Mouse (Mus musculus): ENCODE results near the gene Eme1. TPM values are rescaled to one million over a fixed set of nuclear protein-coding genes. Genes with fewer than 3 reads are reported as not detected.

Eme1 gene
- polyA plus RNA-seq, 1 experiment from 2014 or later: 24.9 TPM

- Histone ChIP-seq H3K4me1 (no peaks in the 10 kb centered on the region), H3K4me2 (replicated peaks) (no peak overlapping the region), H3K27ac (no peak overlapping the region), H3K27me3 (peaks cover 19% of the 10 kb centered on the region; the same call in 1 of the 2 replicates), H3K9me3 (no peaks in the 10 kb centered on the region), H3K36me3 (no peaks in the 10 kb centered on the region), H3K9ac (no peak overlapping the region), H3K4me3 (no peak overlapping the region)
- ATAC-seq (ENCODE audit: low FRiP score, low read depth): no peak
- 50% methylated on average over 4 of the region's 4 CpGs for WGBS
Observed at GRCm38 (mm10) chr11:94610744-94611740, 42.7 kb downstream of the Eme1 start.

- Histone ChIP-seq H3K4me1 (peaks cover 22% of the 10 kb centered on the region), H3K4me3 (peak overlapping the region; percentile 64), H3K9ac (peak overlapping the region; percentile 77), H3K27ac (no peak overlapping the region), H3K4me2 (replicated peaks) (peak overlapping the region; percentile 78), H3K9me3 (no peaks in the 10 kb centered on the region), H3K27me3 (no peaks in the 10 kb centered on the region), H3K36me3 (no peaks in the 10 kb centered on the region)
- ATAC-seq (ENCODE audit: low FRiP score, low read depth): 0 out of 2 replicates have a peak, but pooled peaks have one; percentile 9
- 65% methylated on average over 11 of the region's 11 CpGs for WGBS
Observed at GRCm38 (mm10) chr11:94602356-94602955, 51.3 kb downstream of the Eme1 start.

GRCm38 (mm10) chr11:94601321-94602281, 52.2 kb downstream of the Eme1 start, which contains the start of gene Acsf2:
TSS of gene Acsf2 (minus strand) at chr11:94601871.
- H3K4me2 ChIP-seq (replicated peaks): peak within 1 kb of the TSS; percentile 78
- no peaks in the 10 kb centered on the region for H3K9me3 ChIP-seq
- peaks cover 22% of the 10 kb centered on the region for H3K4me1 ChIP-seq
- no peaks in the 10 kb centered on the region for H3K27me3 ChIP-seq
- H3K36me3 ChIP-seq: no peaks in the 10 kb centered on the region
- peak within 1 kb of the TSS; percentile 70 for H3K27ac ChIP-seq
- H3K4me3 ChIP-seq: peak within 1 kb of the TSS; percentile 64
- H3K9ac ChIP-seq: peak within 1 kb of the TSS; percentile 77
- WGBS: 3% methylated on average over 43 of the region's 52 CpGs
- peak; percentile 85 for ATAC-seq (ENCODE audit: low FRiP score, low read depth)

- peaks cover 3% of the 10 kb centered on the region; the same call in 1 of the 2 replicates for H3K36me3 ChIP-seq
Observed at GRCm38 (mm10) chr11:94600447-94600846, 53.3 kb downstream of the Eme1 start.

GRCm38 (mm10) chr11:94598437-94599120, 55.2 kb downstream of the Eme1 start:
- H3K27ac ChIP-seq: no peak overlapping the region
- no peaks in the 10 kb centered on the region for H3K9me3 ChIP-seq
- no peak for ATAC-seq (ENCODE audit: low FRiP score, low read depth)
- H3K36me3 ChIP-seq: peaks cover 3% of the 10 kb centered on the region; the same call in 1 of the 2 replicates
- peaks cover 22% of the 10 kb centered on the region for H3K4me1 ChIP-seq
- 70% methylated on average over 6 of the region's 6 CpGs for WGBS
- no peak overlapping the region for H3K9ac ChIP-seq
- H3K27me3 ChIP-seq: no peaks in the 10 kb centered on the region
- no peak overlapping the region for H3K4me3 ChIP-seq
- H3K4me2 ChIP-seq (replicated peaks): no peak overlapping the region

More at GRCm38 (mm10) chr11:94600447-94600846, 53.3 kb downstream of the Eme1 start:
- H3K4me2 ChIP-seq (replicated peaks): peak overlapping the region; percentile 78
- H3K4me3 ChIP-seq: peak overlapping the region; percentile 64; the same call in 1 of the 2 replicates
- WGBS: 94% methylated on average over 7 of the region's 7 CpGs
- peaks cover 22% of the 10 kb centered on the region for H3K4me1 ChIP-seq
- no peak for ATAC-seq (ENCODE audit: low FRiP score, low read depth)
- H3K9me3 ChIP-seq: no peaks in the 10 kb centered on the region
- H3K27me3 ChIP-seq: no peaks in the 10 kb centered on the region
- H3K9ac ChIP-seq: no peak overlapping the region
- H3K27ac ChIP-seq: no peak overlapping the region

GRCm38 (mm10) chr11:94597319-94597718, 56.4 kb downstream of the Eme1 start:
- no peak for ATAC-seq (ENCODE audit: low FRiP score, low read depth)
- peaks cover 21% of the 10 kb centered on the region for H3K4me1 ChIP-seq
- H3K27ac ChIP-seq: no peak overlapping the region
- H3K9me3 ChIP-seq: no peaks in the 10 kb centered on the region
- H3K4me2 ChIP-seq (replicated peaks): no peak overlapping the region
- H3K27me3 ChIP-seq: no peaks in the 10 kb centered on the region
- H3K9ac ChIP-seq: no peak overlapping the region
- WGBS: 73% methylated on average over 4 of the region's 4 CpGs
- no peak overlapping the region for H3K4me3 ChIP-seq
- peaks cover 3% of the 10 kb centered on the region; the same call in 1 of the 2 replicates for H3K36me3 ChIP-seq

GRCm38 (mm10) chr11:94596311-94596852, 57.4 kb downstream of the Eme1 start:
- WGBS: 76% methylated on average over 7 of the region's 7 CpGs
- no peak for ATAC-seq (ENCODE audit: low FRiP score, low read depth)
- H3K4me3 ChIP-seq: no peak overlapping the region
- H3K4me1 ChIP-seq: peaks cover 21% of the 10 kb centered on the region
- peaks cover 3% of the 10 kb centered on the region; the same call in 1 of the 2 replicates for H3K36me3 ChIP-seq
- H3K27ac ChIP-seq: no peak overlapping the region
- H3K27me3 ChIP-seq: no peaks in the 10 kb centered on the region
- no peak overlapping the region for H3K9ac ChIP-seq
- no peaks in the 10 kb centered on the region for H3K9me3 ChIP-seq
- H3K4me2 ChIP-seq (replicated peaks): no peak overlapping the region

Other genes with a start within 250 kb of the Eme1 start
- gene Cacna1g, start 179.8 kb downstream of the Eme1 start, polyA plus RNA-seq (2015; fragmentation: Nextera tagmentation; extraction: Ambion mirVana): 25.9 and 32.7 TPM in 2 replicates
- gene Spata20, start 167.8 kb downstream of the Eme1 start, polyA plus RNA-seq (2015; fragmentation: Nextera tagmentation; extraction: Ambion mirVana): 0.20 TPM in 2 replicates
- 3.1 TPM in 2 replicates for gene Epn3, start 154.0 kb downstream of the Eme1 start, polyA plus RNA-seq (2015; fragmentation: Nextera tagmentation; extraction: Ambion mirVana)
- gene Mycbpap, start 132.2 kb downstream of the Eme1 start, polyA plus RNA-seq (2015; fragmentation: Nextera tagmentation; extraction: Ambion mirVana): 3.8 and 4.4 TPM in 2 replicates
- gene Rsad1, start 104.7 kb downstream of the Eme1 start, polyA plus RNA-seq (2015; fragmentation: Nextera tagmentation; extraction: Ambion mirVana): 4.8 and 6.4 TPM in 2 replicates
- 14.1 and 17.3 TPM in 2 replicates for gene Chad, start 88.9 kb downstream of the Eme1 start, polyA plus RNA-seq (2015; fragmentation: Nextera tagmentation; extraction: Ambion mirVana)
- gene Acsf2, start 52.1 kb downstream of the Eme1 start, polyA plus RNA-seq (2015; fragmentation: Nextera tagmentation; extraction: Ambion mirVana): 7.0 and 7.5 TPM in 2 replicates
- 225 and 240 TPM in 2 replicates for gene Lrrc59, start 24.2 kb downstream of the Eme1 start, polyA plus RNA-seq (2015; fragmentation: Nextera tagmentation; extraction: Ambion mirVana)
- 153 and 159 TPM in 2 replicates for gene Mrpl27, start 197 bp downstream of the Eme1 start, polyA plus RNA-seq (2015; fragmentation: Nextera tagmentation; extraction: Ambion mirVana)
- gene Xylt2, start 23.6 kb upstream of the Eme1 start, polyA plus RNA-seq (2015; fragmentation: Nextera tagmentation; extraction: Ambion mirVana): 21.8 and 23.5 TPM in 2 replicates
- 0.11 TPM in 1 of 2 replicates, not detected in the other for gene Gm11541, start 50.5 kb upstream of the Eme1 start, polyA plus RNA-seq (2015; fragmentation: Nextera tagmentation; extraction: Ambion mirVana)
- gene Cdc34b, start 87.8 kb upstream of the Eme1 start, polyA plus RNA-seq (2015; fragmentation: Nextera tagmentation; extraction: Ambion mirVana): 0.17 TPM in 1 of 2 replicates, not detected in the other
- gene Tmem92, start 128.7 kb upstream of the Eme1 start, polyA plus RNA-seq (2015; fragmentation: Nextera tagmentation; extraction: Ambion mirVana): not detected in 2 replicates